ENCODE assay signal across 9 mouse cellular contexts in the genomic region with DNA sequence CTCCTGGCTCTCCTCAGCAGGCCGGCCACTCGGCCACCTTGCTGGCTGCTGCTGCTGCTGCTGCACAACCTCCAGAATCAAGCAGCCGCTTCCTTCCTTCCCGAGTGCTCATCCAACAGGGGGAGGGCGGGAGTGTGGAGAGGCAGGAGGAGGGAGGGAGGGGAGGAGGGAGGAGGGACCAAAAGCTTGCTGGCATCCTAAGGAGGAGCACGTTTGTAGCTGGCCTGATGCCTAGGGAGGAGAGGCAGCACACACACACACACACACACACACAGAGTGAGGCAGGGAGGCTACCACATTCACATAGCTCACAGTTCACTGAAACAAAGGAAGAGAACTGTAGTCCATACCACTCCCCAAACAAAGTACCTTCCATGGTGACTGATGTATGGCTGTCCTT.
A peak's percentile ranks its signal among the peaks of the same experiment; 100 is the strongest.
DNase-seq lines count a peak whose midpoint lies in the region; ATAC-seq and TF ChIP-seq lines count a peak whose summit lies in the region.
"Had no signal": no experiment of that assay in that cellular context is flagged by ENCODE, and none has a peak within 500 bp of the region (broad histone marks: within the 10 kb centered on the region; RNA-seq: fewer than 3 reads in every experiment).

No protein-coding gene starts in this region.

- TF ChIP-seq CTCF in gastrocnemius, adult 2 months (IDR thresholded peaks at IDR 0.05): no peak
- TF ChIP-seq CTCF in layer of hippocampus, adult 2 months (conservative IDR thresholded peaks at IDR 0.05): no peak

- intact Hi-C loops in gastrocnemius, adult 2 months (cut with DNase I): no loop called here

- no peaks in the 10 kb centered on the region for H3K9me3 ChIP-seq in forebrain, embryonic 16.5 days (ENCODE audit: control insufficient read depth, low read length)
- no peaks in the 10 kb centered on the region for H3K9me3 ChIP-seq in midbrain, embryonic 13.5 days

- H3K4me2 ChIP-seq in forebrain, embryonic 16.5 days (ENCODE audit: low read length): peak overlapping the region; percentile 70
- peak overlapping the region; percentile 73 for H3K4me2 ChIP-seq in midbrain, embryonic 13.5 days (replicated peaks)

- ATAC-seq in forebrain, embryonic 16.5 days: peak; percentile 74
- ATAC-seq in midbrain, embryonic 13.5 days: peak; percentile 76

- H3K4me1 ChIP-seq in forebrain, embryonic 16.5 days (replicated peaks; ENCODE audit: control insufficient read depth, insufficient read depth, low read length): peaks cover 70% of the 10 kb centered on the region
- peaks cover 94% of the 10 kb centered on the region for H3K4me1 ChIP-seq in midbrain, embryonic 13.5 days (replicated peaks)

- 0% methylated on average over 5 of the region's 6 CpGs for WGBS in forebrain, embryonic 16.5 days
- WGBS in midbrain, embryonic 13.5 days: 2% methylated on average over 6 of the region's 6 CpGs

- peaks cover 2% of the 10 kb centered on the region; the same call in 1 of the 2 replicates for H3K36me3 ChIP-seq in forebrain, embryonic 16.5 days (ENCODE audit: control insufficient read depth, insufficient read depth)
- H3K36me3 ChIP-seq in midbrain, embryonic 13.5 days: peaks cover 16% of the 10 kb centered on the region

- H3K27ac ChIP-seq in gastrocnemius, adult 2 months: no peak overlapping the region
- H3K27ac ChIP-seq in forebrain, embryonic 16.5 days (ENCODE audit: low read length): peak overlapping the region; percentile 91
- H3K27ac ChIP-seq in layer of hippocampus, adult 2 months: peak overlapping the region; percentile 52; the same call in 1 of the 2 replicates
- H3K27ac ChIP-seq in midbrain, embryonic 13.5 days: peak overlapping the region; percentile 96

- H3K27me3 ChIP-seq in forebrain, embryonic 16.5 days (replicated peaks; ENCODE audit: control insufficient read depth, insufficient read depth, low read length): no peaks in the 10 kb centered on the region
- H3K27me3 ChIP-seq in midbrain, embryonic 13.5 days: no peaks in the 10 kb centered on the region

- H3K4me3 ChIP-seq in gastrocnemius, adult 2 months: no peak overlapping the region
- H3K4me3 ChIP-seq in forebrain, embryonic 16.5 days (replicated peaks; ENCODE audit: low read length): peak overlapping the region; percentile 53
- H3K4me3 ChIP-seq in layer of hippocampus, adult 2 months: no peak overlapping the region
- peak overlapping the region; percentile 48 for H3K4me3 ChIP-seq in midbrain, embryonic 13.5 days (replicated peaks)
- H3K4me3 ChIP-seq: erythroblast, embryonic 14.5 days had no signal

- DNase-seq in gastrocnemius, adult 2 months: peak; percentile 18
- no peak for DNase-seq in gastrocnemius, postnatal 25 days
- DNase-seq in MN1 (ENCODE audit: low spot score): peak; percentile 68
- DNase-seq in layer of hippocampus, adult 2 months (ENCODE audit: low spot score in 2 of 2): peak; percentile 51 to 60
- no peak for DNase-seq in thymus, postnatal 14 days
- no peak for DNase-seq in cerebellum, adult 11-12 months

- peak overlapping the region; percentile 64 for H3K9ac ChIP-seq in forebrain, embryonic 16.5 days (replicated peaks; ENCODE audit: low read depth, low read length)
- H3K9ac ChIP-seq in midbrain, embryonic 13.5 days (replicated peaks): peak overlapping the region; percentile 84

Comparison
In these comparisons a context has a peak if more than half of its experiments do, and no peak if none do; other contexts are left out.
1. DNase-seq: peak in gastrocnemius, adult 2 months (single experiment), MN1 (single experiment) and layer of hippocampus, adult 2 months (2 of 2); none in gastrocnemius, postnatal 25 days (single experiment), thymus, postnatal 14 days (single experiment) and cerebellum, adult 11-12 months (single experiment).
2. H3K4me3 ChIP-seq: peak in forebrain, embryonic 16.5 days (single experiment) and midbrain, embryonic 13.5 days (single experiment); none in gastrocnemius, adult 2 months (single experiment) and layer of hippocampus, adult 2 months (single experiment).